Mouse (Mus musculus) spleen, postnatal 14 days (tissue): Measurements from ENCODE around the gene Pard6b.
A peak's percentile ranks its signal among the peaks of the same experiment; 100 is the strongest.
"Not testable (repeated sequence)": the region's sequence is repeated elsewhere in the genome, so short reads cannot be mapped to it uniquely, and the experiment has no call there.

Source experiments
- DNase-seq, 2 experiments: peaks; one replicate each; pipeline ENCODE4 v3.0.0; 2021 to 2022; ENCODE audit warnings: low spot score in 2 of 2

Gene Pard6b

DNA sequence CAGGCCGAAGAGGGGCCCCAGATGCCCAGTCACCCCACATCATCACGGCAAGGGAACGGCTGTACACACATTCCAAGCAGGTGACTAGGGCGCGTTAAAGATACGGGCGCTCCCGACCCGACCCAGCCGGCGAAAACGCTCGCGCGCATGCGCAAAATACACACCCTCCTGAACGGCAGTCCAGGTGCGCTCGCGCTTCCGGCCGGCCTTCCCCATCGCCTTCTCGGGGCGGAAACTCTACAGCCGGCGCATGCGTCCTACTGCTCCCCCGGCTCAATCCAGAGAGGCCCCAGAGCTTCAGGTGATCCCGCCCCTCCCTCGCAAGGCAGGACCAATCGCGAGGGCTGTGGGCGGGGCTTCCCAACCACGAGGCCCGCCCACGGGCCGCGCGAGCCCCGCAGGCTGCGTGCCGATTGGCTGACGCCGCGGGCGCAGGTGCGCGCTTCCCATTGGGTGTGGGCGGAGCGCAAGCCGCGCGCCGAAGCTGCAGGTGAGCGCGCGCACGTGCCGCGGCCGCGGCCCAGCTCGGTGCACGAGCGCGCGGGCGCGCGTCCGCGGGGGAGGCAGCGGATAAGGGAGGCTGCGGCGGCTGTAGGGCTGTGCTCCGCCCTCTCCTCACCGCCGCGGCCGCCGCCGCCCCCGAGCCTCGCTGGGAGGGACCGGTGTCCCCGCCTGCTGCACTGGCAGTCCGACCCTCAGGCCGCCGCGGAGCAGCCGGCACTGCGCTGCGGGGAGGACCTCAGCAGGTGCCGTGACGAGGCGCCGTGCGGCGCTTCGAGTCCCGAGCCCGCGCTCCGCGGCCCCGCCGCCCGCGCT is at the start of gene Pard6b:
Gene Pard6b (plus strand): TSS at position 574 of the 816 bp plus-strand sequence.
- peak; percentile 82 to 86 for DNase-seq

DNA sequence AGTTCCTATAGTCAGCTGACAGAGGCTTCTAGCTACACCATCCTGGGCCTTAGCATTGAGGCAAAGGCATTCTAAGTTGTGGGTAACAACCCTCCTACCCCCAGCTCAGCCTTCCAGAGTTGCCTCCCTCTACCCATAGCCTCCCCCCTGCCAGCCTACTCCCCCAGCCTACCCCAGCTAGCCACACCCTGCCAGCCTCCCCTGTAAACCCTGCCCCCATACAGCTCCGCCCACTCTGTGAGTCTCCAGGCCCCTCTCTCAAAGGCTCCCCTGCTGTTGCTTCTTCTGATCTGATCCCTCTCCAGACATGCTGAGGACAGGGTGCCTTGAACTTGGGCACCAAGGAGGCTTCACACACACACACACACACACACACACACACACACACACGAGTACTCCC is 49.0 kb upstream of the Pard6b start:
- DNase-seq, result no peak

GRCm38 (mm10) chr2:168033905-168034304 is 46.9 kb upstream of the Pard6b start:
- no peak for DNase-seq

- no peak for DNase-seq
Measured at GRCm38 (mm10) chr2:168035907-168036306, 44.9 kb upstream of the Pard6b start.

DNA sequence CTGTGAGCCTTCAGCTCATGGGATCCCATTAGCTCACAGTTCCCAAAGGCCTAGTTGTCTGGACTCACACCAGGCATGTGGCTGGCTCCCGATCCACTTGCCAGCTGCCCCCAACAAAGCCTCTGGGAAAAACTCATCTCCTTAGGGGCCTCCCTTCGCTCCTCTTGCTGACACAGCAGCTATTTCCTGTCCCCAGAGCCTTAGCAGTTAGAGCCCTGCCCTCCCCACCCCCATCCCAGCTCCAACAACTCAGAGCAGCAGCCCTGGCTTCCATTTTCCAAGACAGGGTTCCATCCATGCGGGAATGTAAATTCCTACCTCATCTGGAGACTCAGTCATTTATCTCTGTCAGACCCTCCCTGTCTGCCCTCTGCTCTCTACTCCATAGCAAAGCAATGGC is 43.7 kb upstream of the Pard6b start:
- DNase-seq, result no peak

DNA sequence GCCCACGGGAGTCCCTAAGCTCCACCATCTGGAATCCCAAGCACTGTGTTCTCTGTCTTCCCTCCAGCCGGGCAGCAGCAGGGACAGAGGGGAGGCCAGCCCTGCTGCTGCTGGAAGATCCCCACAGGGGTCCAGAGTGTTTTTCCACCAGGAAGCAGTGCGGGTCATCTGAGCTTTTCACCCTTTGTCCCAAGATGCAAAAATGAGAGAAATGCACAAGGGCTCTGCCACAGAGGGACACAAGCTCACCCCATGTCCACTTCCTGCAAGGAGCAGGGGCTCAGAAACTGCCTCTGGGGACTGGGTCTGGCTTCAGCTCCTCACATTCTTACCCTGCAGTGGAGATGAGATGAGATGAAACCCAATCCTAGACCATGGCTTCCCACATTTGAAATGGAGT is 40.1 kb upstream of the Pard6b start:
- no peak for DNase-seq

DNA sequence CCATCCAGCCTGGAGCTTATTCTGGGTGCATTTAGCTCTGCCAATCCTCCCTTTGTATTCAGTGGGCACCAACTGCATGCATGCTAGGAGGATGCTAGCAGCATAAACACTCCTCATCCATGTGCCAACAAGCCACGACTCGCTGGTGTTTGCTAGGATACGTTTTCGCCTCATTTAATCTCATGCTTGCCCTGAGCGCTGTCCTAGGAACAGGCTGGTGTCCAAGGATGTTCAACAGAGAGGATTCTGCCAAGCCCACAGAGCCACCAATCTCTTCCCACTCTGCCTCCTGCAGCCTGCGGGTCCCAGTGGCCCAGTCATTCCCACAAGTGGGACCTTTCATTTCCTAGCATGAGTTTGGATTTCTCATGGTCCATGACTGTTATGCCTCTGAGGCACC is 38.8 kb upstream of the Pard6b start:
- DNase-seq, result no peak

GRCm38 (mm10) chr2:168044681-168045287 is 36.0 kb upstream of the Pard6b start:
- DNase-seq, result no peak

GRCm38 (mm10) chr2:168045357-168045756 is 35.4 kb upstream of the Pard6b start:
- DNase-seq, result no peak

DNA sequence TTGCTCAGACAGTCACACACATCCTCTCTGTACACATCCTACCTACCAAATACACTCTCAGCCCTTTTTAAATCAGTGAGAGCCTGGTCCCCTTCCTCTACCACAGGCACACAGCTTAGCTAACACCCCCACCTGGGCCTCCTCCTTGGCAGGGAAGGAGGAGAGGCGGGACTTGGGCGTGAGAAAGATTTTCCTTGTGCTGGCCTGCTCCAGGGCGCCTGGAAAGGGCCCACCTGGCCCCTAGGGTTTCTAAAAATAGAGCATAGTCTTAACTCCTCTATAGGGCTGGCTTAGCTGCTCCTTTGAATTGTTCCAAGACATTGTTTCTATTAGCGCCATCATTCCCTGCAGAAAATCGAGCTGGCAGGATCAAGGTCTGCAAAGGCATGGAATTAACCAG is 35.0 kb upstream of the Pard6b start:
- DNase-seq, result no peak

GRCm38 (mm10) chr2:168046467-168046866 is 34.3 kb upstream of the Pard6b start:
- DNase-seq, result no peak

DNA sequence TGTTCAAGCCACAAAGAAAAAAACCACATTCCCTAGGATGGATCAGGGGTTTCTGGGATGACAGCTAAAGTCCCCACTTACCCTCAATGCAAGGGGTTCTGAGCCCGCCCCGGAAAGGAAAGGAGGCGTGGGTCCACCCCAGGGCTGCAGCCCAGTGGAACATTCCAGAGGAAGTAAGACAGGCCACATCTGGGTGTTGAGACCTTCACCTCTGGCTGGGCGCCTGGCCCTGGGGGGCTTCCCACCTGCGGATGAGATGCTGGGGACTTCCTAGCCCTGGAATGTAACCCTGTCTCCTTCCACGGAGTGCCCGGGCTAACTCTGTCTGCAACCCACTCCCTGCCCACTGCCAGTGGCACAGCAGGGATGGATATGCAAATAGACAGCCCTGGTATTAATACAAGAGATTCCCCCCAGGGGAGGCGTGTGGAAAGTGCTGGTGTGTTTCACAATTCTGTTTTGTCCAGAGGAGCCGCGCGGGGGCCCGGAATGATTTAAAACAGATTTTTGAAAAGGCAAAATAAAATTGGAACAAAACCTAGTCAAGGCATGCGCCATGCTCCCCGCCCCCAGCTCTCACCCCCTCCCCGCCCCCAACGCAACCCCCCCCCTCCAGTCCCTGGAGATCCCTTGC is 31.7 kb upstream of the Pard6b start:
- no peak for DNase-seq

GRCm38 (mm10) chr2:168050000-168050942 is 30.5 kb upstream of the Pard6b start:
- DNase-seq, result no peak

DNA sequence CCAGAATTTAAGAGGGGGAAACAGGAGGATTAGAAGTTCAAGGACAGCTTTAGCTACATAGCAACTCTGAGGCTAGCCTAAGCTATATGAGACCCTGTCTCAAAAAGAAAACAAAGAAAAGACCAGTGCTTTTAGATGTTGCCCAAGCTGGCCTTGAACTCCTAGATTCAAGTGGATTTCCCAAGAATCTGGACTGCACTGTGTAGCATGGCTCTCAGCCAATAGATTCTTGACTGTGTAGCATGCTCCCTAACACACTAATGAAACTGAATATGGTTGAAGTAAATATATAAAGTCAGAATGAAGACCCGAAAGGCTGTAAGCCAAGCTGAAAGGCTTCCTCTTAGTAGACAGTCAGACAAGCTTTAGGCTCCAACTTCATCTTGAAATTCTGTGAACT is 28.6 kb upstream of the Pard6b start:
- DNase-seq, result no peak

DNA sequence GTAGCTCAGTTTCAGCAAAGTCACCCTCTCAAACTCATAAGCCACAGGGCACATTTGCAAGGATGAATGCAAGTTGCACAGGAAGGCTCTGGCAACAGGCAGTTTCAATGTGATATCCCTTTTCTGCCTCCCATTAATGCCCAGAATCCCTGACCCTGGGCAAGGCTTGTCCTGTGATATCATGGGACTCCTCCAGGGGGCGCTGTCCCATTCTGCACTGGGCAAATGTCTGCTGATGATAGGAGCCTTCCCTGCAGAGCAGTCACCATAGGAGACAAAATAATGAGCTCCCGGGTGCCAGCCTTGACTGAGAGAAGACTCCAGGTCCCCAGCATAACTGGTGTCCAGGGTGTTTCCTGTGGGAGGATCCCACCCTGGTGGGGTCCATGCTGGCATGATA is 28.1 kb upstream of the Pard6b start:
- DNase-seq, result no peak

GRCm38 (mm10) chr2:168054142-168054541 is 26.7 kb upstream of the Pard6b start:
- no peak for DNase-seq

GRCm38 (mm10) chr2:168055910-168056665 is 24.7 kb upstream of the Pard6b start:
- DNase-seq, result no peak

DNA sequence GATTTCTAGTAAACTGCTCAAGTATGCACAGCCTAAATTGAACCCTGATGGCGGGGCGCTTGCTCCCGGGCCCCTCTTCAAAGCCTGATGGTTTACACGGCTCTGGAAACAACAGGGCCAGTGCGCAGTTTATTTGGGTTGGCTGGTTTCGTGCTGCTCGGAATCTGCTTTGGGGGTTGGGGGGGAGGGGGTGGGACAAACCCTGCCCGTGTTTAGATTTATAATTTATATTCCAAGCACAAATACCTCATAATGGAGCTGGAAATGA is 24.2 kb upstream of the Pard6b start:
- DNase-seq, result no peak

DNA sequence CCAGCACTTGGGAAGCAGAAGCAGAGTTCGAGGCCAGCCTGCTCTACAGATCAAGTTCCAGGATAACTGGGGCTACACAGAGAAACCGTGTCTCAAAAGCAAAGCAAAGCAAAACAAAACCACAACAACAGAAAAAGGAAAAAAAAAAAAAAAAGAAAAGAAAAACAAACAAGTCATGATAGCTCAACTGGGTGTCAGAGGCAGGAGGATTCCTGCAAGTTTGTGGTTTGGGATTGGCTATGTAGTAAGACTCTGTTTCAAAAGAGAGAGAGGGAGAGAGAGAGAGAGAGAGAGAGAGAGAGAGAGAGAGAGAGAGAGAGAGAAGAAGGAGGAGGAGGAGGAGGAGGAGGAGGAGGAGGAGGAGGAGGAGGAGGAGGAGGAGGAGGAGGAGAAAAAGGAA is 22.9 kb upstream of the Pard6b start:
- not testable (repeated sequence) for DNase-seq

DNA sequence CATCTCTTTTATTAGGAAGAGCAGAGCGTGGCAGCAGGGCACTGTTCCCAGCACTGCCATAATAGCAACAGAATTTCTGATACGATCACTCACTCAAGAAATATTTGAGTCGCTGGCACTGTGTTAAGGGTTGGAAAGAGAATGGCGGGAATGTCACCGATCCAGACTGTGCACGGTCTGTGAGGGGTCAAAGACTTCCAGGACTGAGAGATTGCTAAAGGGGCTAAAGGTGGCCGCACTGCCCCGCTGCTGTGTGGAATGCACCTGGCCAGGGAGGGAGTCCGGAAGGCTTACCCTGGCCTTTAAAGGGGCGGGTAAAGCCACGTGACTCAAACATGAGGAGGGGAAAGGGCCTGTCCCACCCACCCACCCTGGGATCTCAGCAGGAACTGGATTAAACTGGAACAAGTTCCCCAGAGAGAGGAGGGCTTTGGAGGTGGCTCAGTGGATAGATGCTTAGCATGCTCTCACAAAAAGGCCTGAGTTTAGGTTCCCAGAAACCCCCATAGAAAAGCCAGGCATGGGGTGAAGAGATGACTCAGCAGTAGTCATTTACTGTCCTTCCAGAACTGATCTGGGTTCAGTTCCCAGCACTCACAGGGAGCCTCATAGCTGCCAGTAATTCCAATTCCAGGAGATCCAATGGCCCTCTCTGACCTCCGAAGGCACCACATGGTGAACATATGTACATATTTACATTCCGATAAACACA is 22.2 kb upstream of the Pard6b start:
- DNase-seq, result no peak
